Mouse (Mus musculus) stomach, postnatal 0 days (tissue): Measurements from ENCODE around the gene Ubn2.

Source experiments
- CTCF ChIP-seq: IDR thresholded peaks from 2 replicates; pipeline ENCODE4 v1.5.1; 2016; ENCODE audit warnings: antibody characterized with exemption, low read depth, mild to moderate bottlenecking, moderate library complexity
- EP300 ChIP-seq: optimal IDR thresholded peaks from 2 replicates; pipeline ENCODE3; 2016; ENCODE audit warnings: antibody characterized with exemption

GRCm38 (mm10) chr6:38495641-38496040, 61.9 kb downstream of the Ubn2 start:
- TF ChIP-seq CTCF (no peak), EP300 (no peak)
